Mouse (Mus musculus) embryo, embryonic 9.5 days (tissue): ENCODE results near the gene Copa.

Experiments
- DNase-seq: peaks from one replicate; pipeline ENCODE4 v3.0.0-alpha.2; 2017; ENCODE audit errors: extremely low spot score

Gene Copa

GRCm38 (mm10) chr1:172082101-172082898, at the start of gene Copa, which contains the start of gene Ncstn:
Copa (plus strand) TSS chr1:172082529.
Ncstn (minus strand) TSS chr1:172082795.
- DNase-seq = peak; percentile 93

GRCm38 (mm10) chr1:172046410-172046809, 35.9 kb upstream of the Copa start:
- DNase-seq = no peak

DNA sequence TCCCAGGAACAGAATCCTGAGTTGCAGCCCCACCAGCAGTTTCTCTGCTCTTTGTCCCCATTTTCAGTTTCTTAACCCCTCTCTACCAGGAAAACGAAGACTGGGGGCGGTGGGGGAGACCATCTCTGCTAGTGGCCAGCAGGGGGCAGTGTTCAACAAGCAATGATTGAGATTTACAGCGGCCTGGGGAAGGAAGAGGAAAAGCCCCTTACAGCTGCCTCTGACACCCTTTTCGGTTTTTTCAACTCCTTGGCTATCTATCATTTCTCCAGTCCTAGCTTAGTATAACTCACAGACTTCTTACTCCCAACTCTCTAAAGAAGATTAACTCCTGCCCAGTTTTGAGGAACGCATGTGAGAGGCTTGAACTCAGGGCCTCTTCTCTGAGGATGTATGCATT, 35.4 kb upstream of the Copa start:
- peak; percentile 85 for DNase-seq

DNA sequence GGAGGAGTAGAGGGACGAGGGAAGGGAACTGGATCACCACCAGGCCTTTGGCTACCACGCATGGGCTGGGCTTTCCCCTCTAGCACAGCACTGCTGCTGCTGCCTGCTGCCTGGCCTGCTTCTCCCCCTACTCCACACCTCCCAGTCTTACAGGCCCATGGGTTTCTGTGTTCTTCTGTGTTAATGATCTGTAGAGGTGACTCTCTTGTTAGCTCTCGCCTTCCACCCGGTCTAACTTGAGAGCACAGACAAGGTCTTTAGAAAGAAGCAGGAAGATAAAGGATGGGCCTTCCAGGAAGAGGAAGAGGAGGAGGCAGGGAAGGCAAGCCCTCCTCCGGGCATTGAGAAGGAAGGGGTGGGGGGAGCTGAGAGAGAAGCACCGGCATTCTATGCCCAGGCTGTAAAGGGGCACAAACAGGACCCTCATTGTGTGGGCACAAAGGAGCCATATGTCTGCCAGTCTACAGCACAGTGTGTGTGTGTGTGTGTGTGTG, 34.0 kb upstream of the Copa start:
- DNase-seq = no peak

DNA sequence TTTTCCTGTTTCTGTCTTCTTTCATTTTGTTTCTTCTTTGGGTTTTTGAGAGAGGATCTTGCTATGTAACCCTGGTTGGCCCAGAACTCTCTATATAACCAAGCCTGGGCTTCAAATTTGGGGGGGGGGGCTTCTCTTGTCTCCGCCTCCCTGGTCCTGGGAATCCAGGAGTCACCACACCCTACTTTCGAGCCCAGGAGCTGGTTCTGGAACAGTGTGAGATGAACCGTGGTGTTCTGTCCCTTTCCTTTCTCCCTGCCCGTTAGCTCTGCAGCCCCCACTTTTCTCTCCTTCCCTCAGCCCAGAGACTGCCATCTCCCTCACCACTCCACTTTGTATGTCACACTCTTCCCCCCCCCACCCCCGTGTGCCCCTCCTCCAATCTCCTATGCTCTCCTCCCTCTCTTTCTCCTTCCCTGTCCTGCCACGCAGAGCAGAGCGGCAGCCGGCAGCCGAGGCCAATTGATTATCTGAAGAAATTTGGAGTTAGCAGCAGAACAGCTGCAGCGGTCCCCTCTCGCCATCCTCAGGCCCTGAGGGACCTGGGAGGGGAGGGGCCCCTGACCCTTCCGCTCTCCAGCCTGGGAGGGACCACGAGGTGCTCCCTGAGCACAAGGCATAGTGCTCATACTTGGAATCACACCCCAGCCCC, 33.1 kb upstream of the Copa start:
- no peak for DNase-seq

GRCm38 (mm10) chr1:172052766-172053279, 29.5 kb upstream of the Copa start:
- DNase-seq = no peak

DNA sequence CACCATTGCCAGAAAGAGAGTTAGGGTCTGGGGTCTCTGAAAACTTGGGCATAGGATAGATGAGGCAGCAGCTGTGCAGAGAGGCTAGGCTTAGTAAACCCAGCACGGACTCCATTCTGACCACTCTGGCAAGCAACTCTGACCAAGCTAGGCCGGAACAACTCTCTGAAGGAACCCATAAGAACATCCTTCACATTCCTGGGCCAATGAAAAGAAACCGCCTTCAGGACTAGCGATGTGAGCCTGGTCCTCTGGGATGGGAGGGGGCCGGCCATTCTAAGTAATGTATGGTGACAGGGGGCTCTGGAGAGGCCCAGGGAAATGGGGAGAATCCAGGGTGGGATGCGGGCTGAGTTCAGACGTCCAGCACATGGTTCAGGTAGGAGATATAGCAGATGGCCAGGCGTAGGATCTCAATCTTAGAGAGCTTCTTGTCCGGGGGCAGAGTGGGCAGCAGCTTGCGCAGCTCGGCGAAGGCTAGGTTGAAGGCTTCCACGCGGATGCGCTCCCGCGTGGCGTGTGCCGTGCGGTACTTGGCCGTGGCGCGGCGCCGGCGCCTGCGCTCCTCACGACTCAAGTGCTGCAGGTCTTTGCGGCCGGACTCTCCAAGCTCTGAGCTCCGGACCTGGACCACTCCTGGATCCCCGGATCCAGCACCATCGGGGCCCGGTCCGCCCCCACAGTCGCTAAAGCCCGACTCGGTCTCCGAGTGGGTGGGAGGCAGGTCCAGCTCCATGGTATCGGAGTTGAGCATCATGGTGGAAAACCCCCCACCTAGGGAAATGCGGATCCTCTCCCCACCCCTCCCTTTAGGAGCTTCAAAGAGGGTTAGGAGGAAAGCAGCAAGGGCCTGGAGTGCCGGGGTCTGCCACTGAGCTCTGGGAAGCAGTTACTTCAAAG, 28.5 kb upstream of the Copa start:
- no peak for DNase-seq

DNA sequence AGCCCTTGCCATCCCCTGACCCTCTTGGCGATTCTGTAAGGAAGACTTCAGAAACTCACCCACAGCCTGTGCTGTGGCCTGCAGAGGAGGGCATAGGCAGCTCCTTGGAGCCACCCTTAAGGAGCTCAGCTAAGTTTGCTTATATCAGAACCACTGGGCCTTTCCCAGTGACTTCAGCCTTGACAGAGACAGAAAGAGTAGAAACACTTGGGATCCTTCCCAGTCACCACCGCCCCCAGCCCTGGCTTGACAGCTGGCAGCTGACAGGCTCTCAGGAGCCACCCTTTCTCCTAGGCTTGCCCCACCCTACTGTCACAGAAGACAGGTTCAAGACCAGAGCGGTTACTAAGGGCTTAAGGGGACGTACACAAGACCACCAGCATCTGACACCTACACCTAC, 26.1 kb upstream of the Copa start:
- DNase-seq = no peak

- DNase-seq = no peak
These were observed 24.8 kb upstream of the Copa start, which contains the start of gene Nhlh1 for GRCm38 (mm10) chr1:172057491-172057921. Nhlh1 (minus strand) TSS chr1:172057573.

GRCm38 (mm10) chr1:172058321-172058720, 24.0 kb upstream of the Copa start:
- DNase-seq = no peak

- DNase-seq = no peak
These were observed 23.5 kb upstream of the Copa start for GRCm38 (mm10) chr1:172058874-172059273.

- DNase-seq = no peak
These were observed 21.7 kb upstream of the Copa start for GRCm38 (mm10) chr1:172060659-172061058.

- no peak for DNase-seq
These were observed 21.1 kb upstream of the Copa start for GRCm38 (mm10) chr1:172061217-172061616.

- no peak for DNase-seq
These were observed 20.2 kb upstream of the Copa start for GRCm38 (mm10) chr1:172062101-172062500.

DNA sequence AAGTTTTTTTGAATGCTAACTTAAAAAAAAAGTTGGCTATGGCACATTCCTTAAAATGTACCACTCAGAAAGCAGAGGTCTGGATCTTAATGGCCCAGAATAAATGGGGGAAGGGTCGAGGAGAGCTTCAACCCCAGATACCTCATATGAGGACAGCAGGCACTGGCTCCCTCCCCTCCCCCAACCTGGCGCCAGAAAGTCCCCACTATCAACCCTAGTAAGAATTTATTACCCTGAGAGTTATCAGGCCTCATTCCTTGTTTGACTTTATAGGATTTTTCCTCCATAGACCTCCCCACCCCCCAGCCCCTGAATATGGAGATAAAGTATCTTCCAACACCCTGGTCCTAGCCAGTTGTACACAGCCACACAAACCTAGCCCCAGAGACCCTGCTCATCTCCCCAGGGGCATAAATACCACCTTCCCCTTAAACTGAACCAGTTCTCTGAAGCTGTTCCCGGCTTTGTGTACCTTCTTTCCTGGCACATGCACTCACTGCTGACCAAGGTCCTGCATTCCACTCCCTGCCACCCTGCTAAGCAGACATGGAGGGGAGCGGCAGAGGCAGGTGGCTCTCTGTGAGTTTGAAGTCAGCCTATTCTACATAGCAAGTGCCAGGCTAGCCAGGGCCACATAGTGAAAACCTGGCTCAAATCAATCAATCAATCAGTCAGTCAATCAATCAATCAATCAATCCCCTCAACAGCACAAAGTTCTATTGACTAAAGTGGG, 18.9 kb upstream of the Copa start:
- no peak for DNase-seq

DNA sequence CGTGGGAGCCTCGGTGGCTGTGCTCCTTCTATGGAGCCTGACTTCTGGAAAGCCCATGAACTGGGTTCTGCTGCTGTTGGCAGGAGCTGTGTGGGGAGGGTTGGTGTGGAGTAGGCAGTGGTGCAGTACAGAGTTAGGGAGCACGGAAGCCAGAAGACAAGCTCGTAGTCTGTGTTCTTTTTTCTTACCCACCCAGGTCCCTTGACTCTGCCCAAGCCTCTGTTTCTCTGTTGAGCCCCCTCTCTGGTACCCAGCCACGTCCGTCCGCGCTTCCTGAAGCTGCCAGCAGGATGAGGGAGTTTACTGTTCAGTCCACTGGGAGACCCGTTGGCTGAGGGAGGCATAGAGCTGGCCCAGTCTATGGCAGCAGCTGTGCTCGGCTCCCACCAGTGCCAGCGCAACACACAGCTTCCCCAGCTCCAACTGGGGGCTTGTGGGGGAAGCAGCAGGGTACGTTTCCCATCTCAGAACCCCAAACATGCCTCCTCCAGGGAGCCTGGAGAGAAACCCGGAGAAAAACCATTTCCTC, 17.7 kb upstream of the Copa start:
- DNase-seq = no peak

DNA sequence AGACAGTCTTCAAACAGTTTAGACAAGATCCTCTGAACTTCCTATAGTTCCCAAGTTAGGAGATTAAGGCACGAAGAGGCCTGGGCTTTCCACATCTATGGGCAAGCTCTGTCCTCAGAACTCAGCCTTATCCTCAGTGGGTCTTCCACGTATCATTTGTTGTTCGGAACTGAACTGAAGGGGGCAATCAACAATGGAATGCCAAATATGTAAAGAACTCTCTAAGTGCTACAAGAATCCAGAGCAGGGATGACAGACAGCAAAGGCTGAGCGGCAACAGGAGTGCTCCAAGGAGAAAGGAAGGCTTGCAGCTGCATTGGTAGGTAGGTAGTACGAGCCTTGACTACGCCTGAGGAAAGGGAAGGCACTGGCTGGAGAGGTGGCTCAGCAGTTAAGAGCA, 12.1 kb upstream of the Copa start:
- DNase-seq = no peak

DNA sequence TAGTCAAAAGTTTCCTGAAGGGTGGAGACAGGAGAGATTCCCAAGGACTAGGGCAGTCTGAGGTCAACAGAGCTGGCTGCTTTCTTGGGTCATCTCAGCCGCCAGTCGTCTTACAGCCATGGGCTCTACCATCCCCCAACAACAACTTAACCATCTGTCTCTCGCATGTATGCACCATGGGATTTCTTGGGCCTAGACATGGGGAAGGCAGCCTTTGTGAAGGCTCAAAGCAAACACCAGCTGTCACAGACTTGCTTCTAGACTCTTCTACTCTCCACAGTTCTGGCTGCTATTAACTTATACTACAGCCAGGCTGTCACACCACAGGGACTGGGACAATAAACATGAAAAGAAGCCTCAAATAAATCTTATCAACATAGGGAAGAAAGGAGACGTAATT, 10.8 kb upstream of the Copa start:
- no peak for DNase-seq

GRCm38 (mm10) chr1:172072604-172073003, 9.7 kb upstream of the Copa start:
- no peak for DNase-seq

- no peak for DNase-seq
These were observed 4.3 kb upstream of the Copa start for GRCm38 (mm10) chr1:172077981-172078380.
